Mouse (Mus musculus) liver, embryonic 15.5 days (tissue): ENCODE results near the gene Gp1ba. TPM values are rescaled to one million over a fixed set of nuclear protein-coding genes. Genes with fewer than 3 reads are reported as not detected.

Source experiments
- ATAC-seq: fragments of 200-750 bp; cut with Nextera tagmentation; 2 replicates; pipeline ENCODE4 v1.8.0; 2017; ENCODE audit warnings: moderate number of reproducible peaks, mild to moderate bottlenecking, moderate library complexity; ENCODE audit not compliant: insufficient read depth
- H3K27ac ChIP-seq: fragments of 300-500 bp; sonication (generic); replicated peaks from 2 replicates; pipeline ENCODE4 v1.5.1; 2015; ENCODE audit warnings: mild to moderate bottlenecking, inconsistent platforms
- H3K27me3 ChIP-seq: fragments of 300-500 bp; sonication (generic); 2 replicates; pipeline ENCODE4 v1.6.1; 2015; ENCODE audit warnings: mild to moderate bottlenecking, inconsistent platforms
- H3K36me3 ChIP-seq: fragments of 300-500 bp; sonication (generic); replicated peaks from 2 replicates; pipeline ENCODE4 v1.6.1; 2015; ENCODE audit warnings: moderate library complexity, mild to moderate bottlenecking, inconsistent platforms
- H3K4me1 ChIP-seq: fragments of 300-500 bp; sonication (generic); replicated peaks from 2 replicates; pipeline ENCODE4 v1.6.1; 2015; ENCODE audit warnings: inconsistent platforms
- H3K4me2 ChIP-seq: fragments of 300-500 bp; sonication (generic); 2 replicates; pipeline ENCODE4 v1.6.1; 2015; ENCODE audit warnings: moderate library complexity, mild to moderate bottlenecking, inconsistent platforms
- H3K4me3 ChIP-seq: fragments of 300-500 bp; sonication (generic); replicated peaks from 2 replicates; pipeline ENCODE4 v1.5.1; 2015; ENCODE audit warnings: mild to moderate bottlenecking, inconsistent platforms
- H3K9ac ChIP-seq: fragments of 300-500 bp; sonication (generic); 2 replicates; pipeline ENCODE4 v1.6.1; 2015; ENCODE audit warnings: moderate library complexity, mild to moderate bottlenecking, inconsistent platforms
- H3K9me3 ChIP-seq: fragments of 300-500 bp; sonication (generic); replicated peaks from 2 replicates; pipeline ENCODE4 v1.6.1; 2016; ENCODE audit warnings: inconsistent platforms
- WGBS: fragments of 180-500 bp; shearing (Covaris S2); methylation state at CpG from one replicate; pipeline ENCODE4 v1.1.7; 2015; ENCODE audit warnings: mixed read lengths; ENCODE audit not compliant: insufficient replicate concordance; 5-methylcytosine and 5-hydroxymethylcytosine counted together
- polyA plus RNA-seq: library from polyadenylated mRNA; unstranded; fragments of >200 nt; fragmentation: Nextera tagmentation; extraction: Ambion mirVana; gene quantifications from 2 replicates; pipeline ENCODE4 v1.2.1, GENCODE M21; 2015

Gp1ba gene
- polyA plus RNA-seq, 1 experiment from 2014 or later = 2.6 TPM

- no peak overlapping the region for H3K4me2 ChIP-seq
- H3K27me3 ChIP-seq = no peaks in the 10 kb centered on the region
- H3K9me3 ChIP-seq = no peaks in the 10 kb centered on the region
- WGBS = 89% methylated on average over 9 of the region's 9 CpGs
- ATAC-seq = no peak
- no peak overlapping the region for H3K27ac ChIP-seq
- H3K4me1 ChIP-seq = peaks cover 29% of the 10 kb centered on the region
- H3K9ac ChIP-seq = no peak overlapping the region
- H3K36me3 ChIP-seq = peaks cover 52% of the 10 kb centered on the region
- no peak overlapping the region for H3K4me3 ChIP-seq
Observed at GRCm38 (mm10) chr11:70664741-70665140, 25.8 kb downstream of the Gp1ba start.

GRCm38 (mm10) chr11:70666687-70667086 lies 27.8 kb downstream of the Gp1ba start:
- Histone ChIP-seq H3K27ac (0 out of 2 replicates have a peak overlapping the region, but pooled peaks have one; percentile 19), H3K27me3 (no peaks in the 10 kb centered on the region), H3K36me3 (peaks cover 54% of the 10 kb centered on the region), H3K4me3 (no peak overlapping the region), H3K4me2 (peak overlapping the region; percentile 98; the same call in 1 of the 2 replicates), H3K9ac (no peak overlapping the region; the same call in 1 of the 2 replicates), H3K9me3 (no peaks in the 10 kb centered on the region), H3K4me1 (peaks cover 45% of the 10 kb centered on the region)
- ATAC-seq = no peak
- WGBS = 89% methylated on average over 8 of the region's 8 CpGs

GRCm38 (mm10) chr11:70667271-70668150 lies 28.6 kb downstream of the Gp1ba start:
- ATAC-seq = no peak
- WGBS = 62% methylated on average over 14 of the region's 14 CpGs
- Histone ChIP-seq H3K9me3 (no peaks in the 10 kb centered on the region), H3K27ac (peak overlapping the region; percentile 98), H3K36me3 (peaks cover 49% of the 10 kb centered on the region), H3K4me2 (peak overlapping the region; percentile 98), H3K4me1 (peaks cover 47% of the 10 kb centered on the region), H3K9ac (peak overlapping the region; percentile 78), H3K27me3 (no peaks in the 10 kb centered on the region), H3K4me3 (peak overlapping the region; percentile 79)

- Histone ChIP-seq H3K27me3 (no peaks in the 10 kb centered on the region), H3K9me3 (no peaks in the 10 kb centered on the region), H3K9ac (peak overlapping the region; percentile 78), H3K27ac (peak overlapping the region; percentile 98), H3K4me2 (peak overlapping the region; percentile 98), H3K4me3 (peak overlapping the region; percentile 79), H3K36me3 (peaks cover 41% of the 10 kb centered on the region), H3K4me1 (peaks cover 47% of the 10 kb centered on the region)
- 2% methylated on average over 15 of the region's 15 CpGs for WGBS
- ATAC-seq = peak; percentile 67
Observed at GRCm38 (mm10) chr11:70668335-70668770, 29.4 kb downstream of the Gp1ba start.

- Histone ChIP-seq H3K9me3 (no peaks in the 10 kb centered on the region), H3K27me3 (no peaks in the 10 kb centered on the region), H3K27ac (peak within 1 kb of the TSS; percentile 98), H3K4me1 (peaks cover 47% of the 10 kb centered on the region), H3K4me3 (peak within 1 kb of the TSS; percentile 79), H3K9ac (peak within 1 kb of the TSS; percentile 78), H3K4me2 (peak within 1 kb of the TSS; percentile 98), H3K36me3 (peaks cover 38% of the 10 kb centered on the region)
- peak; percentile 92 for ATAC-seq
- WGBS = under 1% methylated on average over 44 of the region's 44 CpGs
Observed at GRCm38 (mm10) chr11:70668771-70669505, 30.0 kb downstream of the Gp1ba start, which contains the start of gene Spag7. Gene Spag7, minus strand, starts transcription at chr11:70669416.

GRCm38 (mm10) chr11:70669582-70670345 lies 30.8 kb downstream of the Gp1ba start:
- peak overlapping the region; percentile 98 for H3K4me2 ChIP-seq
- WGBS = under 1% methylated on average over 31 of the region's 31 CpGs

GRCm38 (mm10) chr11:70670483-70670882 lies 31.6 kb downstream of the Gp1ba start:
- Histone ChIP-seq H3K9ac (peak overlapping the region; percentile 78), H3K27me3 (no peaks in the 10 kb centered on the region), H3K36me3 (peaks cover 26% of the 10 kb centered on the region; the same call in 1 of the 2 replicates), H3K4me1 (peaks cover 47% of the 10 kb centered on the region), H3K9me3 (no peaks in the 10 kb centered on the region), H3K4me3 (peak overlapping the region; percentile 79), H3K4me2 (peak overlapping the region; percentile 98), H3K27ac (peak overlapping the region; percentile 98)
- WGBS = 55% methylated on average over 14 of the region's 14 CpGs
- ATAC-seq = no peak

More at GRCm38 (mm10) chr11:70669582-70670345, 30.8 kb downstream of the Gp1ba start:
- Histone ChIP-seq H3K4me3 (peak overlapping the region; percentile 79), H3K36me3 (peaks cover 33% of the 10 kb centered on the region), H3K4me1 (peaks cover 47% of the 10 kb centered on the region), H3K27me3 (no peaks in the 10 kb centered on the region), H3K27ac (peak overlapping the region; percentile 98), H3K9ac (peak overlapping the region; percentile 78), H3K9me3 (no peaks in the 10 kb centered on the region)
- peak; percentile 0; the same call in 1 of the 2 replicates for ATAC-seq

- Histone ChIP-seq H3K27me3 (no peaks in the 10 kb centered on the region), H3K9ac (no peak overlapping the region), H3K4me3 (no peak overlapping the region), H3K36me3 (peaks cover 24% of the 10 kb centered on the region; the same call in 1 of the 2 replicates), H3K4me2 (no peak overlapping the region), H3K9me3 (no peaks in the 10 kb centered on the region), H3K27ac (no peak overlapping the region), H3K4me1 (peaks cover 41% of the 10 kb centered on the region)
- 76% methylated on average over 16 of the region's 16 CpGs for WGBS
- ATAC-seq = no peak
Observed at GRCm38 (mm10) chr11:70671333-70672047, 32.6 kb downstream of the Gp1ba start.

- Histone ChIP-seq H3K9ac (no peak overlapping the region), H3K27ac (no peak overlapping the region), H3K4me3 (no peak overlapping the region), H3K4me2 (no peak overlapping the region), H3K9me3 (no peaks in the 10 kb centered on the region), H3K36me3 (peaks cover 23% of the 10 kb centered on the region; the same call in 1 of the 2 replicates), H3K4me1 (peaks cover 28% of the 10 kb centered on the region), H3K27me3 (no peaks in the 10 kb centered on the region)
- WGBS = 85% methylated on average over 6 of the region's 6 CpGs
- no peak for ATAC-seq
Observed at GRCm38 (mm10) chr11:70674014-70674413, 35.1 kb downstream of the Gp1ba start.

GRCm38 (mm10) chr11:70674501-70674900 lies 35.6 kb downstream of the Gp1ba start:
- ATAC-seq = no peak
- Histone ChIP-seq H3K27me3 (no peaks in the 10 kb centered on the region), H3K27ac (no peak overlapping the region), H3K4me2 (no peak overlapping the region), H3K4me3 (no peak overlapping the region), H3K9ac (no peak overlapping the region), H3K9me3 (no peaks in the 10 kb centered on the region), H3K4me1 (peaks cover 32% of the 10 kb centered on the region), H3K36me3 (peaks cover 23% of the 10 kb centered on the region; the same call in 1 of the 2 replicates)
- 55% methylated on average over 11 of the region's 11 CpGs for WGBS
